Mouse (Mus musculus): Measurements from ENCODE around the gene Icam1.

DNA sequence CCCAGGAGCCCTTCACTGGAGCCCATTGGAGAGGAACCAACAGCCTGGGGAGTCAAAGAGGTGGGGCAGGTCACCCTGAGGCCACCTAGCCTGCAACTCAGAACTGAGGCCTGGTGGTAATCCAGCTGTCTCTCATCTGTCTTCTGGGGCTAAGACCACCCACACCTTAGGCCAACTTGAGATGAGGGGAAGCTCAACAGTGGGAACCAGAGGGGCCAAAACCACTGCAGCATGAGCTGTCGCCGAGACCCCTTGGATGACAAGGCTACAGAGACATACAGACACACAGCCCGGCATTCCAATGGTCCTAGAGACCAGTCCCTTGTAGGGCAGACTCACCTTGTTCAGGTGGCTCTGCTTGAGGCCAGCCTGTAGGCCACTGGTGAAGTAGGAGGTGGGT is 59.8 kb downstream of the Icam1 start:
- TF ChIP-seq TAL1 (IDR thresholded peaks at IDR 0.05; ENCODE audit: low read length) = no peak
- TF ChIP-seq GATA1 (IDR thresholded peaks at IDR 0.05; ENCODE audit: low read length) = no peak

Measured in erythroblast, embryonic 14.5 days (primary cell).